Mouse (Mus musculus) embryonic fibroblast, embryonic 13.5 days (primary cell): ENCODE data around the gene Csrnp1.

Experiments
- CTCF ChIP-seq: IDR thresholded peaks from 2 replicates; pipeline ENCODE4 v1.5.1; 2011; ENCODE audit warnings: mild to moderate bottlenecking, control low read depth, low read length, moderate library complexity, borderline replicate concordance; ENCODE audit not compliant: insufficient read depth
- POLR2A ChIP-seq: IDR thresholded peaks from 2 replicates; pipeline ENCODE4 v1.6.1; 2011; ENCODE audit warnings: low read depth, mild to moderate bottlenecking, control low read depth, low read length, moderate library complexity

GRCm38 (mm10) chr9:119964206-119964605 is 20.3 kb downstream of the Csrnp1 start:
- TF ChIP-seq CTCF, result no peak
- TF ChIP-seq POLR2A, result no peak
